Mouse (Mus musculus): ENCODE measurements around the gene Rin3. TPM values are rescaled to one million over a fixed set of nuclear protein-coding genes. Genes with fewer than 3 reads are reported as not detected.
"Not testable (repeated sequence)": the region's sequence is repeated elsewhere in the genome, so short reads cannot be mapped to it uniquely, and the experiment has no call there.

Rin3 gene
- total RNA-seq, 2 experiments from 2014 or later = 4.0 to 4.4 TPM

GRCm38 (mm10) chr12:102280290-102280689 lies 2.6 kb upstream of the Rin3 start:
- not testable (repeated sequence) for DNase-seq (ENCODE audit: low spot score in 2 of 2)

- DNase-seq (ENCODE audit: low spot score in 2 of 2) = no peak
Observed at GRCm38 (mm10) chr12:102280867-102281503, 1.9 kb upstream of the Rin3 start.

- DNase-seq (ENCODE audit: low spot score in 2 of 2) = no peak
Observed at GRCm38 (mm10) chr12:102282126-102282525, 722 bp upstream of the Rin3 start.

- no peak for DNase-seq (ENCODE audit: low spot score in 2 of 2)
Observed at GRCm38 (mm10) chr12:102283483-102284266, 827 bp downstream of the Rin3 start.

GRCm38 (mm10) chr12:102284267-102284610 lies 1.4 kb downstream of the Rin3 start:
- no peak for DNase-seq (ENCODE audit: low spot score in 2 of 2)

- no peak for DNase-seq (ENCODE audit: low spot score in 2 of 2)
Observed at GRCm38 (mm10) chr12:102284618-102285159, 1.8 kb downstream of the Rin3 start.

GRCm38 (mm10) chr12:102285318-102285717 lies 2.5 kb downstream of the Rin3 start:
- DNase-seq (ENCODE audit: low spot score in 2 of 2) = no peak

GRCm38 (mm10) chr12:102285779-102286178 lies 2.9 kb downstream of the Rin3 start:
- no peak for DNase-seq (ENCODE audit: low spot score in 2 of 2)

- DNase-seq (ENCODE audit: low spot score in 2 of 2) = peak in 1 of 2 experiments; percentile 16
Observed at GRCm38 (mm10) chr12:102286681-102287414, 4.0 kb downstream of the Rin3 start.

GRCm38 (mm10) chr12:102287904-102288602 lies 5.2 kb downstream of the Rin3 start:
- DNase-seq (ENCODE audit: low spot score in 2 of 2) = no peak

GRCm38 (mm10) chr12:102288846-102289245 lies 6.0 kb downstream of the Rin3 start:
- no peak for DNase-seq (ENCODE audit: low spot score in 2 of 2)

GRCm38 (mm10) chr12:102289568-102289967 lies 6.7 kb downstream of the Rin3 start:
- no peak for DNase-seq (ENCODE audit: low spot score in 2 of 2)

GRCm38 (mm10) chr12:102290662-102291061 lies 7.8 kb downstream of the Rin3 start:
- DNase-seq (ENCODE audit: low spot score in 2 of 2) = no peak

- no peak for DNase-seq (ENCODE audit: low spot score in 2 of 2)
Observed at GRCm38 (mm10) chr12:102291686-102292085, 8.8 kb downstream of the Rin3 start.

GRCm38 (mm10) chr12:102292501-102293215 lies 9.8 kb downstream of the Rin3 start:
- DNase-seq (ENCODE audit: low spot score in 2 of 2) = no peak

- DNase-seq (ENCODE audit: low spot score in 2 of 2) = no peak
Observed at GRCm38 (mm10) chr12:102294634-102295033, 11.8 kb downstream of the Rin3 start.

- no peak for DNase-seq (ENCODE audit: low spot score in 2 of 2)
Observed at GRCm38 (mm10) chr12:102295230-102295629, 12.4 kb downstream of the Rin3 start.

GRCm38 (mm10) chr12:102295662-102296061 lies 12.8 kb downstream of the Rin3 start:
- DNase-seq (ENCODE audit: low spot score in 2 of 2) = no peak

GRCm38 (mm10) chr12:102296361-102296760 lies 13.5 kb downstream of the Rin3 start:
- DNase-seq (ENCODE audit: low spot score in 2 of 2) = no peak

- no peak for DNase-seq (ENCODE audit: low spot score in 2 of 2)
Observed at GRCm38 (mm10) chr12:102296967-102297366, 14.1 kb downstream of the Rin3 start.

Data from layer of hippocampus, postnatal 14 days (tissue).